Mouse (Mus musculus): ENCODE measurements around the gene Polr2g. TPM values are rescaled to one million over a fixed set of nuclear protein-coding genes. Genes with fewer than 3 reads are reported as not detected.
A peak's percentile ranks its signal among the peaks of the same experiment; 100 is the strongest.

The Polr2g gene
- polyA plus RNA-seq (2012; fragmentation: generic; extraction: Trizol), result 178 TPM
- long read RNA-seq, experiment 1, transcript Polr2g-201 (8 exons, 890 nt), result major isoform, 30 of 38 reads
- long read RNA-seq, experiment 1, partial matches to known transcripts, result 4 of 38 reads
- long read RNA-seq, experiment 1, other reads (novel, unspliced or antisense), result 2 of 38 reads
- long read RNA-seq, experiment 2, transcript Polr2g-201 (8 exons, 890 nt), result major isoform, 11 of 12 reads
- long read RNA-seq, experiment 2, partial matches to known transcripts, result 0 of 12 reads
- long read RNA-seq, experiment 2, other reads (novel, unspliced or antisense), result 0 of 12 reads

DNA sequence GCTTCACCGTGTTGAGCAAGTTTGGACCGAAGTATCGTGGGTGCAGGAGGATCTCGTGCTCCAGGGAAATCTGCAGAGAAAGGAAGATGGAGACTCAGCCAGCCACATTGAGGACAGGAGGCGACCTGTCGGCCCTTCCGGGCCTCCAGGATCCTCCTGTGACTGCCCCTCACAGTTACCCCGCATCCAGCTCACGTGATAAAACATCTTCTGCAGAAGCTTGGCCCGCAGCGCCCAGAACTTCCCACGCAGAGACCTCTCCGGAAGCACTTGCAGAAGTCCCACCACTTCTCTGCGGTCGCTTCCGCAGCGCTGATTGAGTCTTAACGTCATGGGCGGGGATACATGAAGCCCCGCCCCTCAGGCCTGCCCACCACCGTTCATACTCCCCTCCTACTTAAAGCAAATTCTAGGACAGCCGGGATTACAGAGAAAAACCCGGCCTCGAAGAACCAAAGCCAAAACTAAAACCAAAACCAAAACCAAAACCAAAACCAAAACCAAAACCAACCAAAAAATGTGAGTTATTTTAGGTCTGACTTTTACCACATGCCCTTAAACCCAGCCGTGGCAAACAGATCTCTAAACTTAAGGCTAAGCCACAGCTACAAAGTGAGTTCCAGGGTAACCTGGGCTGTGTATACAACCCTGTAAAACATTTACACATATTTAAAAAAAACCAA is at the start of gene Polr2g:
TSS of gene Polr2g (minus strand) at position 314 of the 683 bp plus-strand sequence.
- Histone ChIP-seq H3ac (ENCODE audit: control insufficient read depth, insufficient read length, low read depth) (peak within 1 kb of the TSS; percentile 72), H3K27me3 (ENCODE audit: control insufficient read depth, insufficient read depth, insufficient read length) (no peaks in the 10 kb centered on the region), H3K79me2 (ENCODE audit: control insufficient read depth, insufficient read depth) (peaks cover 26% of the 10 kb centered on the region), H3K4me3 (ENCODE audit: insufficient read depth, poor library complexity, severe bottlenecking) (peak within 1 kb of the TSS; percentile 79), H3K79me3 (ENCODE audit: low read depth) (peaks cover 16% of the 10 kb centered on the region), H3K36me3 (ENCODE audit: control insufficient read depth, insufficient read depth) (peaks cover 33% of the 10 kb centered on the region)
- TF ChIP-seq MAX (IDR thresholded peaks at IDR 0.05) (peak; percentile 39), USF1 (IDR thresholded peaks at IDR 0.05; ENCODE audit: low read depth) (peak; percentile 54), FOSL1 (IDR thresholded peaks at IDR 0.05; ENCODE audit: insufficient read depth, low read length, poor library complexity, severe bottlenecking) (no peak)

GRCm38 (mm10) chr19:8844371-8845129 is 46.2 kb upstream of the Polr2g start:
- Histone ChIP-seq H3K36me3 (ENCODE audit: control insufficient read depth, insufficient read depth) (peaks cover 64% of the 10 kb centered on the region), H3K27me3 (ENCODE audit: control insufficient read depth, insufficient read depth, insufficient read length) (no peaks in the 10 kb centered on the region)

GRCm38 (mm10) chr19:8842961-8843360 is 44.6 kb upstream of the Polr2g start:
- Histone ChIP-seq H3ac (ENCODE audit: control insufficient read depth, insufficient read length, low read depth) (no peak overlapping the region), H3K4me3 (ENCODE audit: insufficient read depth, poor library complexity, severe bottlenecking) (no peak overlapping the region), H3K36me3 (ENCODE audit: control insufficient read depth, insufficient read depth) (peaks cover 66% of the 10 kb centered on the region), H3K27me3 (ENCODE audit: control insufficient read depth, insufficient read depth, insufficient read length) (no peaks in the 10 kb centered on the region), H3K79me3 (ENCODE audit: low read depth) (no peaks in the 10 kb centered on the region), H3K79me2 (ENCODE audit: control insufficient read depth, insufficient read depth) (no peaks in the 10 kb centered on the region)
- TF ChIP-seq CTCF (IDR thresholded peaks at IDR 0.05; ENCODE audit: control insufficient read depth, insufficient read depth, insufficient read length), result no peak
- no peak for TF ChIP-seq MYOG (IDR thresholded peaks at IDR 0.05; ENCODE audit: control insufficient read depth, extremely low read depth, insufficient read length)
- no peak for TF ChIP-seq MYOD1 (IDR thresholded peaks at IDR 0.05; ENCODE audit: control insufficient read depth, insufficient read length, low read depth)
- TF ChIP-seq USF1 (IDR thresholded peaks at IDR 0.05; ENCODE audit: low read depth), result no peak

More at GRCm38 (mm10) chr19:8844371-8845129, 46.2 kb upstream of the Polr2g start:
- H3K79me3 ChIP-seq (ENCODE audit: low read depth), result no peaks in the 10 kb centered on the region
- no peaks in the 10 kb centered on the region for H3K79me2 ChIP-seq (ENCODE audit: control insufficient read depth, insufficient read depth)
- TF ChIP-seq FOSL1 (IDR thresholded peaks at IDR 0.05; ENCODE audit: insufficient read depth, low read length, poor library complexity, severe bottlenecking) (no peak), CEBPB (IDR thresholded peaks at IDR 0.05; ENCODE audit: low read depth) (peak; percentile 15)
- H3K4me3 ChIP-seq (ENCODE audit: insufficient read depth, poor library complexity, severe bottlenecking), result no peak overlapping the region
- H3ac ChIP-seq (ENCODE audit: control insufficient read depth, insufficient read length, low read depth), result no peak overlapping the region

GRCm38 (mm10) chr19:8841012-8841411 is 42.6 kb upstream of the Polr2g start:
- H3K79me3 ChIP-seq (ENCODE audit: low read depth), result no peaks in the 10 kb centered on the region
- no peaks in the 10 kb centered on the region for H3K27me3 ChIP-seq (ENCODE audit: control insufficient read depth, insufficient read depth, insufficient read length)
- H3K36me3 ChIP-seq (ENCODE audit: control insufficient read depth, insufficient read depth), result peaks cover 58% of the 10 kb centered on the region
- no peaks in the 10 kb centered on the region for H3K79me2 ChIP-seq (ENCODE audit: control insufficient read depth, insufficient read depth)
- TF ChIP-seq MAX (IDR thresholded peaks at IDR 0.05) (no peak), MYOD1 (IDR thresholded peaks at IDR 0.05; ENCODE audit: control insufficient read depth, insufficient read length, low read depth) (no peak), MYOG (IDR thresholded peaks at IDR 0.05; ENCODE audit: control insufficient read depth, extremely low read depth, insufficient read length) (no peak), CTCF (IDR thresholded peaks at IDR 0.05; ENCODE audit: control insufficient read depth, insufficient read depth, insufficient read length) (no peak), FOSL1 (IDR thresholded peaks at IDR 0.05; ENCODE audit: insufficient read depth, low read length, poor library complexity, severe bottlenecking) (no peak), CEBPB (IDR thresholded peaks at IDR 0.05; ENCODE audit: low read depth) (no peak), USF1 (IDR thresholded peaks at IDR 0.05; ENCODE audit: low read depth) (no peak)
- H3ac ChIP-seq (ENCODE audit: control insufficient read depth, insufficient read length, low read depth), result no peak overlapping the region
- no peak overlapping the region for H3K4me3 ChIP-seq (ENCODE audit: insufficient read depth, poor library complexity, severe bottlenecking)

DNA sequence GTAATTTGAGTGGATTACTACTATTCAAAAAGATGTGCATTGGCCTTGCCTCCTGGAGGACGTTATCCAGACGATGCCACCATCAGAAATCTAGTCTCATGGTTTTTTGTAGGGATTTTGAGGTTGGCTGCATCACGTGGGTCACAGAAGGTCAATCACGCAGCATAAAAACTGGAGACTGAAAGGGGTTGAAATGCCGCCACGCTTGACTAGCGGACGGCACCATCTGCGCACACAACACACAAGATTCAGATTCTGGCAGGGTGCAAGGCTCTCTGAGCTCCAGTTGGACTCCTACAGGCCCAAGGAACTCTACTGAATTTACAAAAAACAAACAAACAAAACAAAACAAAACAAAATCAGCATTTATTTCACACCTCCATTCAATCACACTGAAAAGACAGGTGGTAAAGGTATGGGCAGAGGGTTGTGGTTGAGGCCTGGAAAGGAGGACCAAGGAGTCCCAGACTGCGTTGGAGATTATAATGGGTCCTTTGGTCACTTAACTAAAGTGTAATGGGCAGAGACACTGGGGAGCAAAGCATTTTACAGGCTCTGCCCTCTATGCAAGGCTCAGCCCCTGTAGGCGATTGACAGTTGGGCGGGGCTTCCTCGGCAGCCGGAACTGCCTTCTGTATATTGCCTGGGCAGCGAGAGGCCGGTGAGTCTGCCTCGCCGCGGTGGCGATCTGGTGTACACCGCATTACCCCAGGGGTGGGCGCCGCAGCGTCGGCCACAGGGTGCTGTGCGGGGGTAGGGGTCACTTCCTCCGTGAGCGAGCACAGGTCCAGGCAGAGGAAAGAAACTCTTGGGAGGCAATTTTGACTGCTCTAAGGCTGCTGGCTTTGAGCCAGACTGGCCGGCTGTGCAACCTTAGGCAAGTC is 41.8 kb upstream of the Polr2g start:
- no peaks in the 10 kb centered on the region for H3K79me3 ChIP-seq (ENCODE audit: low read depth)
- no peak for TF ChIP-seq USF1 (IDR thresholded peaks at IDR 0.05; ENCODE audit: low read depth)
- TF ChIP-seq MYOG (IDR thresholded peaks at IDR 0.05; ENCODE audit: control insufficient read depth, extremely low read depth, insufficient read length), result no peak
- TF ChIP-seq MAX (IDR thresholded peaks at IDR 0.05), result no peak
- no peak for TF ChIP-seq CTCF (IDR thresholded peaks at IDR 0.05; ENCODE audit: control insufficient read depth, insufficient read depth, insufficient read length)
- no peak for TF ChIP-seq FOSL1 (IDR thresholded peaks at IDR 0.05; ENCODE audit: insufficient read depth, low read length, poor library complexity, severe bottlenecking)
- TF ChIP-seq CEBPB (IDR thresholded peaks at IDR 0.05; ENCODE audit: low read depth), result no peak
- no peak for TF ChIP-seq MYOD1 (IDR thresholded peaks at IDR 0.05; ENCODE audit: control insufficient read depth, insufficient read length, low read depth)
- no peaks in the 10 kb centered on the region for H3K27me3 ChIP-seq (ENCODE audit: control insufficient read depth, insufficient read depth, insufficient read length)
- peaks cover 58% of the 10 kb centered on the region for H3K36me3 ChIP-seq (ENCODE audit: control insufficient read depth, insufficient read depth)
- H3K4me3 ChIP-seq (ENCODE audit: insufficient read depth, poor library complexity, severe bottlenecking), result no peak overlapping the region
- no peaks in the 10 kb centered on the region for H3K79me2 ChIP-seq (ENCODE audit: control insufficient read depth, insufficient read depth)
- no peak overlapping the region for H3ac ChIP-seq (ENCODE audit: control insufficient read depth, insufficient read length, low read depth)

All from C2C12 (cell line).